Mouse (Mus musculus) limb, embryonic 14.5 days (tissue): ENCODE data around the gene Mapk13. TPM values are rescaled to one million over a fixed set of nuclear protein-coding genes. Genes with fewer than 3 reads are reported as not detected.

ENCODE experiments used
- ATAC-seq: fragments of 200-750 bp; cut with Nextera tagmentation; 2 replicates; pipeline ENCODE4 v1.8.0; 2017; ENCODE audit warnings: low read depth, moderate number of reproducible peaks, moderate TSS enrichment; ENCODE audit not compliant: low FRiP score
- DNase-seq: peaks from one replicate; pipeline ENCODE4 v3.0.0-alpha.2; 2015; ENCODE audit warnings: low spot score
- H3K27ac ChIP-seq: fragments of 300-500 bp; sonication (generic); replicated peaks from 2 replicates; pipeline ENCODE4 v1.5.1; 2014; ENCODE audit warnings: low read depth, mild to moderate bottlenecking, low read length, moderate library complexity, mixed read lengths
- H3K27me3 ChIP-seq: fragments of 300-500 bp; sonication (generic); 2 replicates; pipeline ENCODE4 v1.6.1; 2014; ENCODE audit warnings: low read length, mixed read lengths; ENCODE audit not compliant: control insufficient read depth, insufficient read depth
- H3K36me3 ChIP-seq: fragments of 300-500 bp; sonication (generic); 2 replicates; pipeline ENCODE4 v1.6.1; 2014; ENCODE audit warnings: mild to moderate bottlenecking, low read length, moderate library complexity, mixed read lengths; ENCODE audit not compliant: control insufficient read depth, insufficient read depth
- H3K4me1 ChIP-seq: fragments of 300-500 bp; sonication (generic); 2 replicates; pipeline ENCODE4 v1.6.1; 2014; ENCODE audit warnings: antibody characterized with exemption, low read length, mixed read lengths; ENCODE audit not compliant: control insufficient read depth, insufficient read depth
- H3K4me2 ChIP-seq: fragments of 300-500 bp; sonication (generic); replicated peaks from 2 replicates; pipeline ENCODE4 v1.6.1; 2014; ENCODE audit warnings: low read depth, mild to moderate bottlenecking, low read length, moderate library complexity; ENCODE audit not compliant: severe bottlenecking
- H3K4me3 ChIP-seq: fragments of 300-500 bp; sonication (generic); replicated peaks from 2 replicates; pipeline ENCODE4 v1.5.1; 2014; ENCODE audit warnings: low read length
- H3K9ac ChIP-seq: fragments of 300-500 bp; sonication (generic); 2 replicates; pipeline ENCODE4 v1.6.1; 2014; ENCODE audit warnings: mild to moderate bottlenecking, low read depth, low read length, moderate library complexity; ENCODE audit not compliant: severe bottlenecking
- H3K9me3 ChIP-seq: fragments of 300-500 bp; sonication (generic); 2 replicates; pipeline ENCODE4 v1.6.1; 2016; ENCODE audit warnings: low read length; ENCODE audit not compliant: control insufficient read depth
- POLR2A ChIP-seq: fragments of 200-500 bp; IDR thresholded peaks from 2 replicates; pipeline ENCODE4 v1.8.0; 2012; ENCODE audit warnings: inconsistent platforms, mild to moderate bottlenecking, moderate library complexity, borderline replicate concordance; ENCODE audit not compliant: insufficient read depth, insufficient read length; ENCODE audit errors: extremely low read depth
- WGBS: fragments of 180-500 bp; shearing (Covaris S2); extraction: QIAGEN DNeasy Blood & Tissue Kit; methylation state at CpG from one replicate; pipeline ENCODE4 v1.1.7; 2014; 5-methylcytosine and 5-hydroxymethylcytosine counted together
- polyA plus RNA-seq, 2 experiments: library from polyadenylated mRNA; depleted of rRNA in 1 of 2; stranded (reverse) in 1 of 2; unstranded in 1 of 2; fragments of >200 nt; fragmentation: Nextera tagmentation in 1 of 2; extraction: Ambion mirVana in 1 of 2; gene quantifications; 2 replicates each; pipeline versions ENCODE4 v1.2.1 to v1.2.3; 2012 to 2014

Gene Mapk13
- polyA plus RNA-seq, 2 experiments: 39.4 to 55.6 TPM

DNA sequence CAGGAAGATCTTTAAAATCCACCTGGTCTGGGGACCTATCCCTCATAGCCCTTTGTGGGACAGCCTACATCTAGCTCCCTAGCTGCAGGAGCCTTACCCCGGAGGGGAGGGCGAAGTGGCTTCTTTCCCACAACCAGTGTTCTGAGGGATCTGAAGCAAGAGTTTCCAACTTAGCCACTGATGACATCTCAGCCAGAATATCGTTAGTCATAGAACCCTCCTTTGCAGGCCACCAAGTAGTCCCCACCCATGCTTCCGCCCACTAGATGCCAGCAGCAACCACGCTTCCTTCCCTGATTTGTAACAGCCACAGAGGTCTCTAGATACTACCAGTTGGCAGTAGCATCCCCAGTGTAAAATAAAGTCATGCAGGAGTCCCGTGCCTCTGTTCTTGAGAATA, 18.5 kb upstream of the Mapk13 start:
- TF ChIP-seq POLR2A: no peak
- Histone ChIP-seq H3K9ac (no peak overlapping the region), H3K36me3 (peaks cover 31% of the 10 kb centered on the region), H3K27ac (no peak overlapping the region), H3K4me3 (no peak overlapping the region), H3K9me3 (no peaks in the 10 kb centered on the region), H3K27me3 (no peaks in the 10 kb centered on the region), H3K4me2 (no peak overlapping the region), H3K4me1 (no peaks in the 10 kb centered on the region)
- no peak for DNase-seq
- WGBS: 76% methylated on average over 6 of the region's 6 CpGs
- ATAC-seq: no peak

DNA sequence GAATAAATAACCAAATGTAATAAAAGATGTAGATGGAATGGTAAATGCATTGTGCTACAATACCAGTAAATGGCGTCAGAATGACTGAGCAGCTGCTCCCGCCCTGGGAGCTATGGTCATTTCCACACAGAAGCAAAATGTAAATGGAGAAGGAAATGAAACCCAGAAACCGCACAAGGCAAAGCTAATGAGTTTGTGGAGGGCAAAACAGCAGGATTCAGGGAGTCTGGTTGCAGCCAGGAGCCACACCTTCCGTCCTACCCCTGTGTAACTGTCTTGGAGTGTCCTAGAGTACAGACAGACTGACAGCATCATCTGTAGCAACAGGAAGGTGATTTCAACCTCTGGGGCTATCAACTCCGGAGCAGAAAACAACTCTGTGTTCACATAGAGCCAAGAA, 12.7 kb upstream of the Mapk13 start:
- Histone ChIP-seq H3K27ac (no peak overlapping the region), H3K4me1 (no peaks in the 10 kb centered on the region), H3K36me3 (no peaks in the 10 kb centered on the region), H3K27me3 (no peaks in the 10 kb centered on the region), H3K4me2 (no peak overlapping the region), H3K9ac (no peak overlapping the region), H3K4me3 (no peak overlapping the region), H3K9me3 (no peaks in the 10 kb centered on the region)
- WGBS: 45% methylated on average over 5 of the region's 5 CpGs
- ATAC-seq (no peak), DNase-seq (no peak)
- TF ChIP-seq POLR2A: no peak

DNA sequence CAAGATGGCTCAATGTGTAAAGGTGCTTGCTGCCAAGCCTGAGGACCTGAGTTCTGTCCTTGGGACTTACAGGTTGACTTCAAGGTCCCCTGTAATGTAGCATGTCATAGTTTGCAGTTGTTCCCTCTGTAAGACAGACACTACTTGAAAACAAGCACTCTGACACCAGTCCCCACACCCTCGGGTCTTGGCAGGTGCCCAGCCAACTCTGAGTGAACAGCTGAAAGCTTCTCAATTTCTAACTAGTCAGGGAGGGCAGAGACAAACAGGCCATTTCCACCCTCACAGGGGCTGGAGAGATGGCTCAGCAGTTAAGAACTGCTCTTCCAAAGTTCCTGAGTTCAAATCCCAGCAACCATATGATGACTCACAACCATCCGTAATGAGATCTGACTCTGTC, 11.6 kb upstream of the Mapk13 start:
- DNase-seq: no peak
- no peak for TF ChIP-seq POLR2A
- H3K27me3 ChIP-seq: no peaks in the 10 kb centered on the region
- H3K27ac ChIP-seq: no peak overlapping the region
- no peak overlapping the region for H3K4me2 ChIP-seq
- no peaks in the 10 kb centered on the region for H3K36me3 ChIP-seq
- H3K4me3 ChIP-seq: no peak overlapping the region
- no peaks in the 10 kb centered on the region for H3K9me3 ChIP-seq
- ATAC-seq: no peak
- WGBS: 83% methylated on average over 2 of the region's 2 CpGs
- H3K9ac ChIP-seq: no peak overlapping the region
- no peaks in the 10 kb centered on the region for H3K4me1 ChIP-seq

DNA sequence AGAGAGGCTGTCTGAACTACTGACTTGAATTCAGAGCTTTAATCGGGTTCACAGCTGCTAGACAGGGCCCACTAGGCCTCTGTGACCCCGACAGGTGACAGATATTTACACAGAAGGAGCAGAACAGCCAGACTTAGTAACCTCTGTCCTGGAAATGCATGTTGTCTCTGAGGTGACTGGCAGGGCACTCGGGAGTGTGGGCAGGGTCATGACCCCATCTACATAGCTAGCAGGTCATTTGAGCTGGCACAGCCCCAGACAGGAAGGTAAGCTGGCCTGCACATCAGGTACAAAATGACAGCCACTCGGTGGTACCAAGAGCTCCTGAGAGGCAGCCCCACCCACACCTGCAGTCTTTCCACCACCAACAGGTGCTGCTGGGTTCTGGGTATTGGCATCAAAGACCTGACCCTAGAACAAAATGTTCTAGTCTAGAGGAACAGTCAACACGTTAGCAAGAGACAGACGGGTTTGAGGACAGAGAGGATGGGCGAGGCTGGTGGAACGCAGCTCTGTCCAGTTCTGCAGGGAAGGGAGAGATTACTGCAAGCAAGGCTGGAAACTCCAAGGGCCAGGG, 8.3 kb upstream of the Mapk13 start:
- H3K36me3 ChIP-seq: no peaks in the 10 kb centered on the region
- H3K9ac ChIP-seq: no peak overlapping the region
- no peak for TF ChIP-seq POLR2A
- H3K4me3 ChIP-seq: no peak overlapping the region
- H3K27me3 ChIP-seq: no peaks in the 10 kb centered on the region
- no peak overlapping the region for H3K4me2 ChIP-seq
- 71% methylated on average over 8 of the region's 8 CpGs for WGBS
- DNase-seq: no peak
- ATAC-seq: no peak
- H3K9me3 ChIP-seq: no peaks in the 10 kb centered on the region
- H3K27ac ChIP-seq: no peak overlapping the region
- no peaks in the 10 kb centered on the region for H3K4me1 ChIP-seq

DNA sequence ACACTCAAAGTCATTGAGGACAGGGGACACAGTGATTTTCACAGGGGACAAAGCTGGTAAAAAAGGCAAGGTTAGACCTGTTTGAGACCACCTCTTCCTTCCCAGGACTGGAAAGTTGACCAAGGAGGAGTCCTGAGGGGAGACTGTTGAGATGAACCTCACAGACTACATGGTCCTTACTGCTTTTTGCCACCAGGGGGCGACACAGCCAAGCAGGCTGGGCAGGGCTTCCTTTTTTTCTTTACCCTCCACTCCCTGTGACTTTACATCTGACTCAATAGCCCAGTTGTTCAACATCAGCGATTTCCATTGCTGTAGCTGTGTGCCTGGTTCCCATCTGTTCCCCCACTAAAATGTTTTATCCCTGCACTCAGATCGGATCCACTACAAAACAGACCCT, 7.2 kb upstream of the Mapk13 start:
- Histone ChIP-seq H3K27ac (no peak overlapping the region), H3K9me3 (no peaks in the 10 kb centered on the region), H3K4me2 (no peak overlapping the region), H3K4me3 (no peak overlapping the region), H3K27me3 (no peaks in the 10 kb centered on the region), H3K9ac (no peak overlapping the region), H3K4me1 (no peaks in the 10 kb centered on the region), H3K36me3 (no peaks in the 10 kb centered on the region)
- 14% methylated on average over 3 of the region's 3 CpGs for WGBS
- TF ChIP-seq POLR2A: no peak
- DNase-seq: peak; percentile 49
- ATAC-seq: no peak

DNA sequence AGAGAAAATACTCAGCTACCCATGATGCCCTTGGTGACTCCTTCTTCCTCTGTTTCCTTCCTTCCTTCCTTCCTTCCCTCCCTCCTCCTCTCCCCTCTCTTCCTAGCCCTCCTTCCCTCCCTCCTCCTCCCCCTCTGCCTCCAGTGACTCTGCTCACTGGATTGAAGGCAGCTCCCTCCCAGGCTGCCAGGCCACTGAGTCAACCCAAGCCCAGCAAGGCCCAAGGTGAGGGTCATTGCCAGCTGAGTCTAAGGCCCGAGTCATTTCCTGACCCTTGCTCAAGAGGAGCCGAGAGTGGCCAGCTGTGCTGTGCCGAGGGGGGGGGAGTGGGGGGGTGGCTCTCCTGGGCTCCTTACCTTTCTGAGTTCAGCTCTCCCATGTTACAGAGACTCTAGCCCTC, 2.9 kb upstream of the Mapk13 start:
- no peak for TF ChIP-seq POLR2A
- H3K36me3 ChIP-seq: no peaks in the 10 kb centered on the region
- H3K27ac ChIP-seq: no peak overlapping the region
- DNase-seq (no peak), ATAC-seq (no peak)
- H3K27me3 ChIP-seq: peaks cover 12% of the 10 kb centered on the region
- peaks cover 7% of the 10 kb centered on the region; the same call in 1 of the 2 replicates for H3K4me1 ChIP-seq
- H3K4me3 ChIP-seq: no peak overlapping the region
- 51% methylated on average over 3 of the region's 3 CpGs for WGBS
- no peak overlapping the region for H3K9ac ChIP-seq
- H3K9me3 ChIP-seq: no peaks in the 10 kb centered on the region
- no peak overlapping the region for H3K4me2 ChIP-seq
